Mouse (Mus musculus) megakaryocyte-erythroid progenitor cell, adult 5-6 weeks (primary cell): ENCODE measurements around the gene Tinf2. TPM values are rescaled to one million over a fixed set of nuclear protein-coding genes. Genes with fewer than 3 reads are reported as not detected.

Experiments
- ATAC-seq: replicated peaks from 2 replicates; pipeline ENCODE4 v1.8.0; 2016; ENCODE audit warnings: mild to moderate bottlenecking, inconsistent platforms; ENCODE audit not compliant: severe bottlenecking, poor library complexity, low FRiP score, low TSS enrichment
- total RNA-seq, 2 experiments: library from RNA; stranded (forward) in 1 of 2; stranded (reverse) in 1 of 2; fragments of 200-1000, 215-1000 nt in 1 of 2; fragments of >200 nt in 1 of 2; fragmentation: Nextera tagmentation in 1 of 2; gene quantifications; 2 replicates each; pipeline ENCODE4 v1.2.3; 2014 to 2017

Tinf2 gene
- total RNA-seq (2014; fragmentation: Nextera tagmentation) (22.2 and 59.3 TPM in 2 replicates), total RNA-seq (2017) (22.8 and 24.0 TPM in 2 replicates)

DNA sequence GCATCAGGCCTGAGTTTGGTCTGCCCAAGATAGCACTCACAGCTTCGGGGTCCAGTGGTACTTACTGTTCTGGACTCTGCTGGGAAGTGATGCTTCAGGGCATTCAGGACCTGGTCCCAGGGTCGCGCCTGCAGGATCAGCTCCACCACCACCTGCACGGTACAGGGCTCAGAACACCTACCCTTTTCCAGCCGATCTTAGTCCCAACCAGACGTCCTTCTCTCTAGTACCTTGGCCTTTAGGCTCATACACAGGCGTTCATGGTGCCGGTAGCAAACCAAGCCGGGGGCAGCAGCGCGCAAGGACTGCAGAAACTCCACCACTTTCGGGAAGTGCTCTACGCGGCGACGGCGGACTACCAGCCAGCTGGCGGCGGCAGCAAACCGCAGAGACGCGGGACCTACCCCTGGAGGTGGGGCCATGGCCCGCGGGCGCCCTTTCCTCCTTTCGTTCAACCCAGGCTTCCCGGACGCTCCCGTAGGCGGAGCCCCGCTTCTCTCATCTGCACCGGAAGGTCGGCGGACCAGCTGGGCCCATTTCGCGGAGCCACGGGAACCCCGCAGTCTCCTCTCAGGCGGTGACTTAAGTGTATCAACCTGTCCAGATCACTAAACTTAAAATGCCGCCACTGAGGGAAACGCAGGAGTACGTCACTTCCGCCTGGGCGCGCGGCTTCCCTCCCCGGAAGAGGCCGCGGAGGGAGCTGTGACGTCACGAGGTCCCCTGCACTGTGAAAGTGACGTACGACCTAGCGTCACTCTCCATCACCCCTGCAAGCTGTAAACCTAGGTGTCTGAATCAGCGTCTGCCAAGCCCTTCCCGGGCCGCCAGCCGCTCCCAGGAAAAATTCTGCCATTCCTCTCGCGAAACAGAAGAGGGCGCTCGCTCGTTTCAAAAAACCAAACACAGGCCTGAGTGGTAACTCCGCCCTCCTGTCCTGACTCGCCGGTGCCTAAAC lies at the start of gene Tinf2:
Tinf2 (minus strand) TSS at position 661 of the 958 bp plus-strand sequence.
- peak; percentile 93 for ATAC-seq

GRCm38 (mm10) chr14:55730531-55731032 lies 49.0 kb upstream of the Tinf2 start:
- no peak for ATAC-seq

DNA sequence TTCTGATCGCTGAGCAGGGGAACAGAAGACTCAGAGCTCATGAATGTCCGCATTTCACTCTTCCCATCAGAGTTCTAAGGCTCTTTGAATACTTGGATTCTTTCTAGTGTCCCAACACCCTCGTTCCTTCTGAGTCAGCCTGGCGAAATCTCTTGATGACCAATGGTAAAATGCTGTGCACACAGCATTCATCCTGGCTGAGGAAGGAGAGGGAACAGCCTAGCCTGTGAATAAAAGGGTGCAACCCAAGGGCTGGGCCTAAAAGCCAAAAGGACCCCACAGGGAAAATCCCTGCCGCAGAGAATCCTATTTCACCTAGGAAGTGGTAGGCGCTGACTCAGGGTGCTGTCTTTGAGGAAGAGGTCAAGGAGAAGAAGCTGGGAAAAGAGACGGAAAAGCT lies 48.5 kb upstream of the Tinf2 start:
- no peak for ATAC-seq

- ATAC-seq: no peak
Observed at GRCm38 (mm10) chr14:55727889-55728685, 46.5 kb upstream of the Tinf2 start.

GRCm38 (mm10) chr14:55726261-55726660 lies 44.6 kb upstream of the Tinf2 start:
- no peak for ATAC-seq

DNA sequence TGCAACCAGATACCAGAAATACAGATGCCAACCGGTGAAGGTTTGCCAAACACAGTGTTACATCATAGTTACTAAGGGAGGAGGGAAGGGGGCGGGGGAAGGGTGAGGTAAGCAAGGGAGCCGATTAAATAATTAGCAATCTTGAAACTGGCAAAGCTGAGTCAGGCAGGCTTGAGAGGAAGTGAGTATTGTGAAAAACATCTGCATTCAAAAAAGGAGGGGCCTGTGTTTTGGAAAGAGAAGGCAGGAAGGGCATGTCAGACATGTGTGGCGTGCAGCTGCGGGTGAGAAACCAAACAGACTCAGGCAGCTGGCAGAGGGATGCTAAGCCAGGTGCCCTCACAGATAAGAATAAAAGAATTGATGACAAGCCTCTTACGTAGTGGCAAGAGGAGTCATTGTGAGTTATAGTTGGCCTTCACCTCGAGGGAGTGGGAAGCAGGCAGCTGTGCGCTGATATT lies 42.8 kb upstream of the Tinf2 start:
- peak; percentile 76 for ATAC-seq

DNA sequence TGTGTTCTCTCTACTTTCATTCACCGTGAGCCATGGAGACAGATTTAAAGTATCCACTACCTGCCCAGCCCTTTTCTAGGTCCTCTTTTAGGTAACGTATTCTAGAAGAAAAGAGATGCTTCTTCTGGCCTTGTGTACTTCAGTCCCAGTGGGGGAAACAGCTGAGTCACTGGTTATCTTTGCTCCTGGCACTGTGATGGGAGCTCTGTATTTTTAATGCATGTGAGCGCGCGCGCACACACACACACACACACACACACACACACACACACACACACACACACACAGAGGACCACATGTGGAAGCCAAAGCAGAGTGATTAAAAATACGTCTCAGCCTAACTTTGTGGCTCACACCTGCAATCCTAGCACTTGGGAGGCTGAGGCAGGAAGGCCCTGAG lies 41.8 kb upstream of the Tinf2 start:
- no peak for ATAC-seq

DNA sequence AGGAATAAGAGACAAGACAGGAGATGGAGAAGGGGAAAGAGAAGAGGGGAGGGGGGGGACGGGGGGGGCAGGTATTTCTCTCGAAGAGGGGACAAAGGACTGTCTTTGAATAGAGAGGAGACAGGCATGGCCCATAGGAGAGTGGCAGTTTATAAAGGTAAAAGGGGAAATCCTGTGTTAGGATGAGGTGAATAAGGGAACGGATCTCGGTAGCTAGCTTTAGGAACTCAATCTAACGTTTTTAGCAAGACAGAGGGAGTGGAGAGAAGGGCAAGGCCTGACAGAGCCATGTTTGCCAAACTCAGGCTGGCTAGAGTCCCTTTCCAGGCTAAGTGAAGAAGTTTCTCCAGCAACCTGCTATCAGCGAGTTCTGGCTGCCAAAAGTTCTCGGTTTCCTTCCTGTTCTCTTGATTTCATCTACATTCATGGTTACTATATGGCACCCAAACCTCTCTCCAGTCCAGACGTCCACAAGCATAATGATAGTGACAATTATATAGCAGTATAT lies 40.9 kb upstream of the Tinf2 start:
- no peak for ATAC-seq

- peak; percentile 81 for ATAC-seq
Observed at GRCm38 (mm10) chr14:55721700-55722437, 40.2 kb upstream of the Tinf2 start, which contains the start of gene Rabggta. Gene Rabggta (minus strand): TSS chr14:55722263.

DNA sequence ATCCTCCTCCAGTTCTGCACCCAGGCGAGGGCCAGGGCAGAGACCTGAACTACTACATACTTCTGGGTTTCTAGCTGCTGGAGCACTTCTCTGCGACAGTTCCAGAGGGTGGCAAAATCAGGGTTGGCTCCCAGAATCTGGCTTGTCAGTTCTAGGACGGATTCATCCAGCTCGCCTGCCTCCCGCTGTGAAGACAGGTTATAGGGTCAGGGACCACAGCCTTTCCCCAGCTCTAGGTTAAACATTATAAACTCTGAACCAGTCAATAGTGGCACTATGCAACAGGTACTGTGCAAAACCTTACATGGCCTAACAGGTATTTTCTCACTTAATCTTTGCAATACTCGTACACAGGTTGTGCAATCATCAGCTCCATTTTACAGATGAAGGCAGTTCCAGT lies 39.5 kb upstream of the Tinf2 start:
- no peak for ATAC-seq

GRCm38 (mm10) chr14:55720666-55721065 lies 39.0 kb upstream of the Tinf2 start:
- ATAC-seq: no peak

GRCm38 (mm10) chr14:55719737-55720136 lies 38.1 kb upstream of the Tinf2 start:
- no peak for ATAC-seq

GRCm38 (mm10) chr14:55716884-55717283 lies 35.3 kb upstream of the Tinf2 start:
- no peak for ATAC-seq

DNA sequence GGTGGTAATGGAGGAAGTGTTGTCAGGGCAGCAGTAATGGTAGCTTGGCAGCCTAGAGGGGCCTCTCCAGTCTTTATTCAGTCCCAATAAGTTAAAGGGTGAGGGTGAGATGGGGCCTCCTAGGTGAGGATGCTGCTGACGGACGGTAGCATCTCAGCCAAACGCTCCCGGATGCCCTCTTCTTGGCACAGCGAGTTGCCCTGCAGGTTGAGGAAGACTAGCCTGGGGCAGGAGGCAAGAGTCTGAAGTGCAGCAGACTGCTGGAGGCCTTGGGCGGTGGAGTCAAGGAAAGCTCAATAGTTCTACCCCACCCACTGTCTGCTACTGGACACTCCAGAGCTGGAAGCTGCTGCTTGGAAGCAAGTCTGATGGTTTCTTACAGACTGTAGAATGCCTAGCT lies 34.7 kb upstream of the Tinf2 start:
- ATAC-seq: no peak

DNA sequence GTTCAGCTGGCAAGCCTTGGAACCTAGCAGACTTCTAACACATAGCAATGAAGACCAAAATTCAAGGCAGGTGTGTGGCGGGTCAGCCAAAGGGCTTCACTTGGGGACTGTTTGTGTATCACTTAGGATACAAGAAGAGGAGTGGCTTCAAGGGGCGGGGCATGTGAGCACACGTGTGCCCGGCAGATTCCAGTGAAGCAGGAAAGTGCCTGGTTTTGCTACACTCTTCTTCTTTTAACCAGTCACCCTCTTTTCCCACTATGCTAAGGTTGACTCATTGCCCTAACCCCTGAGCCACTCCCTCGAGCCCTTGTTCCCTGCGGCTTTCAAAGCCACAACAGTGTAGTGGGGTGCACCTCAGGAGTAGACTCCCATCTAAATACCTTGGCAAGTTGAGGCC lies 33.3 kb upstream of the Tinf2 start:
- peak; percentile 46 for ATAC-seq

DNA sequence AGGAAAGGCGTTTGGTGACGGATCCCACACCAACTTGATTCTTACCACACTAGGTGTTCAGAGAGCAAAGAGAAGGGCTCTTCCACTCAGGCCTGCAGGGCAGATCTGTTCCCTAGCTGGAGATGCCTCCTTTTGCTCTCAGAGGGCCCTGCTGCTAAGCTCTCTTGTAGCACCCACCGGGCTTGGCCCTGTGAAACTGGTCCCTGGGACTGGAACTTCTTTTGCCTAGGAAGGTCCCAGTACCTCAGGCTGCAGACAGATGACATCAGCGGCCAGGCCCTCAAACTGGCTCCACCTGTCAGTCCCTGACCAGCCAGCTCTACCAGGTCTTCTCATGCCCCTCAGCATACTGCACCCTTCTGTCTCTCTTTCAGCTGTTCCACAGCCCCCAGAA lies 32.1 kb upstream of the Tinf2 start, which contains the start of gene Tgm1:
Tgm1 (minus strand) TSS at position 198 of the 394 bp plus-strand sequence.
- ATAC-seq: no peak

DNA sequence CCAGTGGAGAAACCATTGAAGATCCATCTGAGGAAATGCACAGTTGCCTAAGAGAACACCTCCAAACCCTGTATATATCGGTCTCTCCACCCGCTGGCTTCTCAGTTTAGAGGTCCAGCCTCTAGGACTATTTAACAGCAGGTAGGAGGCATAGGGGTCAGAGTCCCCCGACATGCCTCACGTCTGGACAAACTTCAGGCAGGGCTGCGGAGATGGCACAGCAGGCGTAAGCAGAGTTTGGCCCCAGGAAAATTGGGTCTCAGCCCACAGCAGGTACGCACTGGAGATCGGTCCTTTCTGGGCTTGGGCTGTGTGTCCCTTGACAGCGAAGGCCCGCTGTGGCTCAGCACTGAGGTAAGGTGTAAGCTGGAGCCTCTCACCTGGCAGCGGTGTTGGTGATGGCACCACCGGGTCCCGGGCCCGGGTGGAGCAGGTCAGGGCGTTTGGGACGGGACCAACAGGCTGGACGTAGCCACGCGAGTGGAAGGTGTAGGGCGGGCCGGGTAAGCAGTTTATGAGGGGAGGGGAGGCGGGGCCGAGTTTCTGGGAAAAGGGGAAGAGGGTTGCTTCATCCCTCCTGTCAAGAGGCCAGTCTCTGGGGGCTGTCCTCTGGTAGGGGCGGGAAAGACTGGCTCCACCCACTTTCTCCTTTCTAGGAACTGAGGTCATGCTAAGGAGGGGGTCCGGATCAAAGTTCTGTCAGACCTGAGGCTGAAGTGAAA lies 31.5 kb upstream of the Tinf2 start:
- ATAC-seq: no peak; the same call in 1 of the 2 replicates

- ATAC-seq: no peak
Observed at GRCm38 (mm10) chr14:55711786-55712185, 30.2 kb upstream of the Tinf2 start.
